Mouse (Mus musculus) thymus, adult 2 months (tissue): Measurements from ENCODE around the gene Enox1. TPM values are rescaled to one million over a fixed set of nuclear protein-coding genes. Genes with fewer than 3 reads are reported as not detected.

Experiments
- DNase-seq: peaks from one replicate; pipeline ENCODE4 v3.0.0; 2021
- H3K27ac ChIP-seq: fragments of 200-500 bp; 2 replicates; pipeline ENCODE4 v1.5.1; 2012; ENCODE audit warnings: low read length, control low read depth; ENCODE audit not compliant: control insufficient read depth, insufficient read depth
- H3K27me3 ChIP-seq: fragments of 200-500 bp; 2 replicates; pipeline ENCODE4 v1.6.1; 2012; ENCODE audit warnings: mild to moderate bottlenecking, low read length, moderate library complexity, mixed read lengths; ENCODE audit not compliant: control insufficient read depth, insufficient read depth
- H3K36me3 ChIP-seq: fragments of 200-500 bp; 2 replicates; pipeline ENCODE4 v1.6.1; 2012; ENCODE audit warnings: mild to moderate bottlenecking, low read length, moderate library complexity; ENCODE audit not compliant: control insufficient read depth, insufficient read depth
- H3K4me1 ChIP-seq: fragments of 200-500 bp; replicated peaks from 2 replicates; pipeline ENCODE4 v1.6.1; 2012; ENCODE audit warnings: low read length; ENCODE audit not compliant: control insufficient read depth, insufficient read depth
- H3K4me3 ChIP-seq: fragments of 200-500 bp; 2 replicates; pipeline ENCODE4 v1.5.1; 2012; ENCODE audit warnings: mild to moderate bottlenecking, low read length, control low read depth, moderate library complexity; ENCODE audit not compliant: control insufficient read depth, insufficient read depth
- CTCF ChIP-seq: fragments of 200-500 bp; IDR thresholded peaks from 2 replicates; pipeline ENCODE4 v1.5.1; 2012; ENCODE audit warnings: mild to moderate bottlenecking, control low read depth, low read length, moderate library complexity, borderline replicate concordance; ENCODE audit not compliant: control insufficient read depth, poor library complexity, insufficient read depth; ENCODE audit errors: extremely low read depth
- POLR2A ChIP-seq: fragments of 200-500 bp; IDR thresholded peaks from 2 replicates; pipeline ENCODE4 v1.6.1; 2012; ENCODE audit warnings: mild to moderate bottlenecking, low read length, control low read depth, moderate library complexity; ENCODE audit not compliant: control insufficient read depth, poor library complexity, insufficient read depth; ENCODE audit errors: extremely low read depth
- WGBS: fragments of 180-500 bp; shearing (Covaris S2); methylation state at CpG from one replicate; pipeline ENCODE4 v1.1.7; 2018; 5-methylcytosine and 5-hydroxymethylcytosine counted together
- polyA plus RNA-seq: library from polyadenylated mRNA; depleted of rRNA; stranded (reverse); fragments of >200 nt; gene quantifications from 2 replicates; pipeline ENCODE4 v1.2.3, GENCODE M21; 2012

Enox1 gene
- polyA plus RNA-seq, 1 experiment = 0.38 TPM

DNA sequence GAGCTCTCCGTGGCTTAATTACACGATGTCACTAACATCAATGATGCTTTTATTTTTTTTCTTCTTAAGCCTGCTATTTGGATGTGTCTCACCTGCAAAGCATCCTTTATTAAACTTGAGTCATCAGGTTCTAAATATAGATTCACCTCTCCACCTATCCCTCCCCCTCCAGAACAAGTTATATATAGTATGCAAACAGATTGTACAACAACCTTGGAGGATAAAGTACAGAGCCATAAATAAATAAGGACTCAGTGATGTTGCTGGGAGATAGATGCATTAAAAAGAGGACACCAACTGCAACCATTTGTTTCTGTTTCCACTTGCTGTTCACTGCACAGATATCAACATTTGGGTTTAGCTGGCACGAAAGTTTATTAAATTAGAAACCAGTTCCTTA lies 141.8 kb downstream of the Enox1 start:
- Histone ChIP-seq H3K4me3 (no peak overlapping the region), H3K27me3 (no peaks in the 10 kb centered on the region), H3K27ac (no peak overlapping the region), H3K4me1 (no peaks in the 10 kb centered on the region), H3K36me3 (no peaks in the 10 kb centered on the region)
- TF ChIP-seq POLR2A (no peak), CTCF (no peak)
- no peak for DNase-seq
- 96% methylated on average over 3 of the region's 3 CpGs for WGBS

DNA sequence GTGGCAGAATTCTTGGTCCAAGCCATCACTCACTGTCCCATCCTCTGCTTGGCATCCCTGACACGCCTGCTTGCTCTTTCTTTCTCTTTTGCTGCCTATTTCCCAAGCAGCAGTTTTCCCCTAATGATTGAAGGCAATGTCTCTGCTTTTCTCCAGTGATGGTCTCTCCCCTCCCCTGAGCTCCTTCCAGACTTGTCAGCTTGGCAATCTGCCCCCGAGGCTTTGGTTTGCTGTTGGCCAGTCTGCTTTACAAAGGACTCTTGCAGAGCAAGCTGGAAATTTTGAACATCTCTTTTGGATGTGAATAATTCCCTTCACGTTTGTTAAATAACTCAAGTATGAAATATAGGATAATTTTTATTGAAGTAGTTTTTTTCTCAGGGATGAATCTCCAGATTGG lies 153.0 kb downstream of the Enox1 start:
- 87% methylated on average over 3 of the region's 3 CpGs for WGBS
- H3K27ac ChIP-seq = no peak overlapping the region
- H3K27me3 ChIP-seq = no peaks in the 10 kb centered on the region
- no peak for DNase-seq
- no peak overlapping the region for H3K4me3 ChIP-seq
- TF ChIP-seq CTCF = no peak
- H3K4me1 ChIP-seq = no peaks in the 10 kb centered on the region
- no peaks in the 10 kb centered on the region for H3K36me3 ChIP-seq

DNA sequence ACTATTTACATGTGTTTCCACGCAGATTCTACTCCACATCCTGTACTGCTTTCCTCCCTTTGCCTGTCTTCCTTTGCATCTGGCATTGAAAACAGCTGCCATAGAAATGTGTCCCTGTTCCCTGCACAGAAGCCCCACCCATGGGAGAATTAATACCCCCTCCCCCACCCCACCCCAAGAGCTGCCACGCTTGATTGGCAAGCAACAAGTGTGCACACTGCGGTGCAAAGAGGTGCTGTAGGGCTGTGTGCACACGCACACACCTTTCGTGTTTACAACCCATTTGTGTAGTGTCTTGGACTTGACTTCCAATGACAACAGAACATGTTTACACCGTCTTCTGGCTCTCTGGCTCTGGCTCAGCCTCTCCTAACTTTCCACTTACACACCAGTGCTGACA lies 154.9 kb downstream of the Enox1 start:
- Histone ChIP-seq H3K4me1 (no peaks in the 10 kb centered on the region), H3K27ac (no peak overlapping the region), H3K4me3 (no peak overlapping the region), H3K27me3 (no peaks in the 10 kb centered on the region), H3K36me3 (no peaks in the 10 kb centered on the region)
- no peak for TF ChIP-seq POLR2A
- TF ChIP-seq CTCF = no peak
- 88% methylated on average over 6 of the region's 6 CpGs for WGBS
- no peak for DNase-seq

- TF ChIP-seq CTCF (no peak), POLR2A (no peak)
- no peak overlapping the region for H3K27ac ChIP-seq
- 94% methylated on average over 7 of the region's 7 CpGs for WGBS
- H3K36me3 ChIP-seq = no peaks in the 10 kb centered on the region
- H3K4me3 ChIP-seq = no peak overlapping the region
- no peaks in the 10 kb centered on the region for H3K27me3 ChIP-seq
- H3K4me1 ChIP-seq = no peaks in the 10 kb centered on the region
- no peak for DNase-seq
Measured at GRCm38 (mm10) chr14:77319396-77319795, 162.8 kb downstream of the Enox1 start.

DNA sequence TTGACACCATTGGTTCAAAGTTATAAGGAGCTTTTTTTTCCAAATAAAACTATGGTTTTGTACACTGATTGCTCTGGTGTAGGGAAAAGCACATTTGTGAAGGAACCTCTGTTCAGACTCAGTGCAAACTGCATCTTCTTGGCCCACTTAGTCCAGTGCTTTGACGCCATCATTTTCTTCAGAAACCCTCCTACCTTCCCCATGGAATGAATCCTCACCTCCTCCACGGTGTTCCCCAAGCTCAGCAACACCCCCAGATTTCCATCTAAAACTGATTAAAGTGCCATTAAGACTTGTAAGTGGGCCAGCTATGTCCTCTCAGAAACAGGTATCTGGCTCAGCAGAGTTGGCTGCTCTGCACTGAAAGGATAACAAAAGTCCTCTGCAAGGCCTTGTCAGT lies 167.8 kb downstream of the Enox1 start:
- no peak overlapping the region for H3K4me3 ChIP-seq
- H3K27ac ChIP-seq = no peak overlapping the region
- H3K36me3 ChIP-seq = no peaks in the 10 kb centered on the region
- TF ChIP-seq POLR2A (no peak), CTCF (no peak)
- 93% methylated on average over 2 of the region's 2 CpGs for WGBS
- DNase-seq = no peak
- H3K27me3 ChIP-seq = no peaks in the 10 kb centered on the region
- no peaks in the 10 kb centered on the region for H3K4me1 ChIP-seq

GRCm38 (mm10) chr14:77327693-77328092 lies 171.1 kb downstream of the Enox1 start:
- Histone ChIP-seq H3K4me3 (no peak overlapping the region), H3K36me3 (no peaks in the 10 kb centered on the region), H3K4me1 (no peaks in the 10 kb centered on the region), H3K27ac (no peak overlapping the region), H3K27me3 (no peaks in the 10 kb centered on the region)
- WGBS = 95% methylated on average over 3 of the region's 3 CpGs
- TF ChIP-seq POLR2A = no peak
- no peak for TF ChIP-seq CTCF
- DNase-seq = no peak

- Histone ChIP-seq H3K27ac (no peak overlapping the region), H3K4me3 (no peak overlapping the region), H3K4me1 (no peaks in the 10 kb centered on the region), H3K36me3 (no peaks in the 10 kb centered on the region), H3K27me3 (no peaks in the 10 kb centered on the region)
- DNase-seq = no peak
- TF ChIP-seq POLR2A (no peak), CTCF (no peak)
Measured at GRCm38 (mm10) chr14:77329791-77330190, 173.2 kb downstream of the Enox1 start.
